Mouse (Mus musculus) left cerebral cortex, postnatal 36 days (tissue): Measurements from ENCODE around the gene Ang2. TPM values are rescaled to one million over a fixed set of nuclear protein-coding genes. Genes with fewer than 3 reads are reported as not detected.
A peak's percentile ranks its signal among the peaks of the same experiment; 100 is the strongest.
"Not testable (repeated sequence)": the region's sequence is repeated elsewhere in the genome, so short reads cannot be mapped to it uniquely, and the experiment has no call there.

Experiments
- DNase-seq, 2 experiments: peaks; one replicate each; pipeline ENCODE4 v3.0.0; 2021 to 2022; ENCODE audit warnings: low spot score in 2 of 2, mixed read lengths in 1 of 2
- intact Hi-C: fragments of 180-260 bp; cut with DNase I; formaldehyde crosslinking; loops from one replicate; pipeline ENCODE4 v1.15.1; 2025
- total RNA-seq, 2 experiments: library from RNA; stranded (reverse); gene quantifications; 2 replicates each; pipeline ENCODE4 v1.2.3; 2021

Gene Ang2
- not detected for total RNA-seq

DNA sequence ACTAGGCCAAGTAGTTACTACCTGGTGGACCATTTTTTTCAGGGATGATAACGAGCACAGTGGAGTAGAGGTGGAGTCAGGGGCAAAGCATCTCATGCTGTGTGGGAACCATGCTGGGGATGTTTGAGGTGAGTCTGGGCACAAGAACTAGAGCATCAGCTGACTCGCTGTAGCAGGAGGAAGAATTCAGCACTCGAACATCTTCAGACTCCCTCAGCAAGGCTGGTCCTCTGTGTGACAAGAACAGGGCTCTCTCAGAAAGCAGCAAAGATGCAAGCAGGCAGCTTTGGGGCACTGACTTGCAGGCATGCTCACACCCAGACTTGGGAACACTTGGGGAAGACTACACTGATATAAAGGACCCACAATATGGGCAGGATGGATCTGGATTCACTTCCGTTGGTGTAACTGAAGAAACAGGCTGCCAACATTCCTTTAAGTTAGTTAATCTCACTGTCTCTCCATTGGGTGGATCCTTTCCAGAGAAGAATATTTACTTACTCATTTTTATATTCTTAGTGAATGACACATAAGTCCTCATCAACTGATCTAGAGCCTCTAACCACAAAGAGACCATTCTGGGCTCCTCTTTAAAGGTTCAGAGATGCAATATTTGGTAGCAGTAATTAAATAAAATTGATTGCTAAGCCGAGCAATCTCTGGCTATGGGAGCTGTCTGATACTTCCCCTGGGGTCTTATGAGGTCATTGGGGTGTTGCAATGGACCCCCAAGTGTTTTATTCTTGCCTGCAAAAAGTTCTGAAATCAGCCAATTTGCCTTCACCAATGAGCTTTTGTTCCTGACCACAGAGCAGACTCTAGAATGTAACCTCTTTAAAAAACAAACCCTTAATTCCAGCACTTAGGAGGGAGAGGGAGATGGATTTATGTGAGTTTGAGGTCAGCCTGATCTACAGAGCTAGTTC is at the start of gene Ang2:
Gene Ang2, minus strand, starts transcription at position 51 of the 926 bp plus-strand sequence.
- DNase-seq, result no peak
- intact Hi-C loops, result no loop called here

DNA sequence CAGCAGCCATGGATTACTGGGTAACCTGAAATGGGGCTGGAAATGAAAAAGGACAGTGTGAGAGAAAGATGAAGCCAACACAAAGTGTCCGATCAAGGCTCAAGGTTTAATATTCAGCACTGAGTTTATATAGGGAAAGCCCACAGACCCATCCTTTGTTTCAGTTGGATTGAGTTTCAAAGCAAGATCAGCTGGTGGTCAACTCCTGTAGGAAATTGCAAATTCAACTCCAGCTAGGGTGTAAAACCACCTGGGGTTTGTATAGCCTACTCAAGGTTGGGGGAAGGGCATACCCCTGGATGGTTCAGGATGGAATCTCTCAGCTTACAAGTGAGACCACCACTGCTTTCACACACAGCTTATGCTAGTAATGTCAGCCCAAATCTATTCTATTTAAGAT is 48.8 kb upstream of the Ang2 start:
- no peak for DNase-seq
- intact Hi-C loops, result no loop called here

DNA sequence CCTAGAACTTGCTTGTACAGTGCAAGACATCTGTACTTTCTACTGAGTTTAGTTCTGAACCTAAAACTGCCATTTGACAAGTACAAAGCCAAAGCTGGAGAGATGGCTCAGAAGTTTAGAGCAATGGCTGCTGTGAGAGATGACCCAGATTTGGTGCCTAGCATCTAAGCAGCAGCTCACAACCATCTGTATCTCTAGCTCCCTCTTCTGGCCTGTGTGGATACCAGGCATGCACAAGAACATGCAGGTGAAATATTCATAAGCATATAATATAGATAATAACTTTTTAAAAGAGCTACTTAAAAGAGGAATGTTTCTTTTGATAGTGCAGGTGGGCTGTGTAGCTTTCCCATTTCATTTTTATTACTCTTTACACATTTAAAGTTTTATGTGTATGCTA is 42.0 kb upstream of the Ang2 start:
- intact Hi-C loops, result loop anchor here (5.0 kb wide), 2 partner anchors 64 to 139 kb away; no protein-coding TSS in a partner anchor
- DNase-seq, result peak; percentile 8 to 19

DNA sequence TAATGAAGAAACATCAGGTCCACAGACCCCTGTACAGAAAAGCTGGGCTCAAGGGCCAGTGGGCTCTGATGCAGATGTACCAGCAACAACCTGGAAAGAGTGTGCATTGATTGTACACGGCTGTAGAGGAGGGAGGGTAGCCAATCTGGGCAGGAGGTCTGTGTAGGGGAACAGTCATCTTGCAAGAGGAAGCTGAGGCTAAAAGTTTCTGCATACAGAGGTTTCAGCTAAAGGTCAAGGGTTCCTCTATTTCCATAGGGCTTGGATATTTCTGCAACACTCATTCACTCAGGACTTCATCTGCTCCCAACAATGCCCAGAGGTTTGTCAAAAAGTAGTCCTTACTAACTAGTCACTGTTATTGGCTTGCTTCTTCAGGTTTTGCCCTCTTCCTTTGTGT is 38.5 kb upstream of the Ang2 start:
- intact Hi-C loops, DNase-seq: not testable (repeated sequence)

DNA sequence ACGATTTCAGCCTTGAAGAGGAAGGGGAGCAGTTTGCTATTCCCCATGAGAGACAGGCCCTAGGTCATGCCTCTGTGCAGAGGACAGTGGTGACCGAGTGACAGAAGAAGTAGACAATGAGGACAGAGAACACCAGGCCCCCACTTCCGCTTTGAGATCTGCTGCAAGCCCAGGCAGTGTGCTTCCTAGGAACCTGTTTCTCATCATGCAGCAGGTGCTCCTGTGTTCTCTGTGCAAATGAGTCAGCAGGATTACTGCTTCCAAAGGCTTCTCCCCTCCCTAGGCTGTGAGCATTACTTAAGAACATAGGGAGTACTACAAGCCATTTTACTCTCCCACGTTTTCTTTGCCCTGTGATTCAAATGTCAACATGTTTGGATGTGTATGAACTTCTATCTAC is 30.7 kb upstream of the Ang2 start:
- DNase-seq, intact Hi-C loops: not testable (repeated sequence)

DNA sequence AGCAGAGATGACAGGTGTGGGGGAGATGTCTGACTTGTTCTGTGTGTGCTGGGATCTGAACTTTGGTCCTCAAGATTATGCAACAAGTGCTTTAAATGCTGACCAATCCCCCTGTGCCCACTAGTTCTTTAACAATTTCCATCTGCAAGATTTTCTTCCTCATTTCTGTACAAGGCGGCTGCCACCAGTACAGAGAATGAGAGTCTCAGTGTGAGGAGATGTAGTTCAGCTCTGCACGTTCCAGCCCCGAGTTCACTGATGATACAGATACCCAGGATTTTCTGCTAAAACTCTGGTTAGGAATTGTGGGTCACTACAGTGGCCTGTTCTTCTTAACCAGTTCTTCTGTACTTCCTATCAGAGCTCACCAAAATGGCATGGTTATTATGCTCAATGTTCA is 21.1 kb upstream of the Ang2 start:
- DNase-seq, intact Hi-C loops: not testable (repeated sequence)

DNA sequence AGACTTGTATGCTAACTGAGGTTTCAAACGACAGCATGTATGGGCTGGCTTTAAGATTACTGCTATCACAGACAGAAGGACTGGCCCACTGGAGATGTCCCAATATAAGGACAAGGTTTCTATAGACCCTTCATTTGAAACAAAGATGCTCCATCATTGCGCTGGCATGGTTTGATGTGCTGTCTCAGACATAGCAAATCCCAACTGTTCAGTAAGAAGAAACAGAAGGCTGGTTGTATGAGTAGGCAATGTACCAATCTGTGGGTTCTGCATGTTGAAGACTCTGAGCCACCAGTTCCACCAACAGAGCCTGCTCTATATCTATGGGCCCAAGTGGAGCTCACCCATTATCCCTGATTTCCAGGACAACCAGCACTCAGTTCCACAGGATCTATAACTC is 4.2 kb upstream of the Ang2 start, which contains the start of gene Ear14:
Gene Ear14, plus strand, starts transcription at position 277 of the 400 bp plus-strand sequence.
- intact Hi-C loops, result no loop called here

DNA sequence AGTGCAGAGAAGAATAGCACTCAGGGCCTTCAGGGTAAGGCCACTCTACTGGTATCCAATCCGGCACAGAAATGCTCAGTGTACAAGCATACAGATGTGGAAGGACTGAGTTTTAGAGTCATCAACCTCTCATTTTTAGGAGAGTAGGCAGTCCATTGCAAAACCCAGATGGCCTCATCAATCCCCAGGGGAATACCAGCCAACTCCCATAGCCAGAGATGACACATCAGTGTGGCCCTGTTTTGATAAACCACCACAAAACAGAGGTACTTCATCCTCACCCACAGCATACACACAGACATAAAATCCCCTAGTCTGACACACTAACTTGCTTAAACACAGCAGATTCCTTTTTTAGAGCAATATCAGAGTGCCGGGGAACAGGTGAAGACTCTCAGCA is 1.5 kb upstream of the Ang2 start:
- intact Hi-C loops, result no loop called here
- no peak for DNase-seq

More for the DNA sequence above, 4.2 kb upstream of the Ang2 start, which contains the start of gene Ear14:
- no peak for DNase-seq

DNA sequence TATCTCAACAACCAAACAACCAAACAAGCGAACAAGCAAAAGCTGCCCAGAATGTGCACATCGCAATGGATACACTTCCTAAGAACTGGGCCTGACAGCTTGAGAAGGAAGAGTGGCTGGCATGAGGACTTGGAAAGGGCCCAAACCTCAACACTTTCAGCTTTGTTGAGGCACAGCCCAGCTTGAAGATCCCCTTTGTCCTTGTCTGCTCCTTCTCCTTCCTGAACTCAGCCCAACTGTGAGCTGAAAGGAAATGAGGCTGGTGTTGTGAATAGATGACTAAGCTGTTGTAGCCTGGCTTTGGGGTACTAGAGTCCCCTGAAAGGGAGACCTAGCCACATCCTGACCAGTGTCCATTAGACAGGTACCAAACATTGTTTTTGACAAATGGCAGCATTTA is 1.1 kb upstream of the Ang2 start:
- no peak for DNase-seq

DNA sequence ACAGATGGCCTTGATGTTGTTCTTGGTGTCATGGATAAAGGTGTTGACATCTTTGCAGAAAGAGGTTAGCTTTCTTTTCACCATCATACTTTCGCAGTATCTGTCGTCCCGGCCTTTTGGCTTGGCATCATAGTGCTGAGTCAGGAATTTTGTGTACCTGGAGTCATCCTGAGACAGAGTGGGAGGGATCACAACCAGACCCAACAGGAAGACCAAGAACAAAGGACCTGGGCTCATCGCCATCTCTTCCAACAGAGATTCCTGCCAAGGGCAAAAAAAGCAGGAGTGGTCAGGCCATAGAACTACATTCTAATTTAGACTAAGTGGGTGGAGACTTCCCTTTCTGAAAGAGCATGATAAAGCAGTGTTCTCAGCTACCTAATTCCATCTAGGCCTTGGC is 3.3 kb downstream of the Ang2 start:
- intact Hi-C loops, result no loop called here
- DNase-seq, result no peak

More for the DNA sequence above, 1.1 kb upstream of the Ang2 start:
- intact Hi-C loops, result no loop called here

DNA sequence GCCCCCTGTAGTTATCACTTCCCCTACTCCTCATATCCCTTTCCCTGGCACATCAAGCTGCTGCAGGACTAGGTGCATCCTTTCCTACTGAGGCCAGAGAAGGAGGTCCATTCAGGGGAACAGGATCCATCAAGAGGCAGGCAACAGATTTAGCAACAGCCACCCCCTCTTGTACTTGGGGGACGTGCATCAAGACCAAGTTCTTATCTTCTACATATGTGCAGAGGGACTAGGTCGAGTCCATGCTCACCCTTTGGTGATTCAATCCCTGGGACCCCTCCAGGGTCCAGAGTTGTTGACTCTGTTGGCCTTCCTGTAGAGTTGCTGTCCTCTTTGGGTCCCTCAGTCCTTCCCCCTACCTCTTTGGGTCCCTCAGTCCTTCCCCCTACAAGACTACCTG is 17.9 kb downstream of the Ang2 start:
- DNase-seq, intact Hi-C loops: not testable (repeated sequence)

DNA sequence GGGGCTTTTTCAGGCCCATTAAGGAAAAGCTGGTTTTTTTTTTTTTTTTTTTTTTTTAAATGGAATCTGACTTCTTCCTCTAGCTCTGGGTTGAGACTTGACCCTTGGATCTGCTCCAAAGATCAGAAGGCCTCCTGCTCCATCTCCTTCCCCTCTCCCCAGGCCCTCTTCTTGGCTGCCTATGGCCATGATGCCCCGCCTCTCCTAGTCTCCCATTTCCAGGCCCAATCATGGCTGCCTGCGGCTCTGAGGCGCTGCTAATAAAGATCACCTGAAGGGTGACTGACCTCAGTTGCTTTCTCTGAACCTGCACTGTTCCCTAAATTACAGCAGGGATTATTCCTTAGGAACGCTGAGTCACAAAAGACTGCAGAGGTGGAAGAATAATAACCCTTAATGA is 25.1 kb downstream of the Ang2 start:
- DNase-seq, result no peak
- intact Hi-C loops, result no loop called here

DNA sequence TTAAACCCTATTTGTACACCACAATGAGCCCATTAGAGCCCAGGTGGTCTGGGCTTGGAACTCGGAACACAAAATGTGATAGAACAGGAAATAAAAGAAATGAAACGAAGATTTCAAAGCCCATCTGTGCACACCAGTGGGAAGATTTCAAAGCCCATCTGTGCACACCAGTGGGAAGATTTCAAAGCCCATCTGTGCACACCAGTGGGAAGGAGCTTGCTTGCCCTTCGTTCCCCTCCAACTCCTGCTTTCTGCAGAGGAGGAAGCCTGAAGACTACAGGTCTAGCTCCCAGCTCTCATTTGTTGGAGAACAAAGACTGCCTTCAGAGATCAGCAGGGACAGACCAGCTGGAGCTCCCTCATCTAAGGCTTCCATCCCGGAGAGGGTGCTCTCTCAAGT is 26.0 kb downstream of the Ang2 start:
- DNase-seq, result peak in 1 of 2 experiments; percentile 15

DNA sequence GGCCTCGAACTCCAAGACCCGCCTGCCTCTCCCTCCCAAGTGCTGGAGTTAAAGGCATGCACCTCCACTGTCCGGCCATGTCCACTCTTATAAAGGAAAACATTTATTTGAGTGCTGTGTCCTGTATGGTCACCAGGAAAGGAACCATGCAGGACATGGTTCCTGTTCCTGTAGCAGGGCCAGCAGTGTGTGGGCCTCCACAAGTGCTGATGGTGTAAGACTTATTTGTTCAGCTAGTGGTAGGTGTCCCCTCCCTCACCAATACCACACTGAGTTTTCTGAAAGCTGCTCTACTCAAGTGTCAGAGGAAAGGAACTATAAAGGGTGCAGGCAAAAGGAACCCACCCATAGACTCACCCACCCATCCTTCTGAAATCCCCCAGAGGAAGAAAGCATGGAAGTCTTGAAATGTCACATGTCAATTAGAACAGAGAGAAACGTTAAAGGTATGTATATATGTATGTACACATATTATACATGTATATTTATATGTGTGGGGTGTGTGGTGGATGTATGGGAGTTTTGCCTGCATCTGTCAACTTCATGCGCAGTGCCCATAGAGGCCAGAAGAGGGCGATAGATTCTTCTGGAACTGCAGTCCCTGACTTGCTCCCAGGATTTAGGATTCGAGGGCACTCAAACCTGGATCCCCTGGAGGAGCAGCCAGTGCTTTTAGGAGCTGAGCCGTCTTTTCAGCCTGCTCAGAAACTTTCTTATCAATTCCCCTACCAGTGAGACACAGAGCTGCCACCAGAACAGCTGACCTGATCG is 26.7 kb downstream of the Ang2 start:
- DNase-seq, intact Hi-C loops: not testable (repeated sequence)

More for the DNA sequence above, 26.0 kb downstream of the Ang2 start:
- intact Hi-C loops, result not testable (repeated sequence)

DNA sequence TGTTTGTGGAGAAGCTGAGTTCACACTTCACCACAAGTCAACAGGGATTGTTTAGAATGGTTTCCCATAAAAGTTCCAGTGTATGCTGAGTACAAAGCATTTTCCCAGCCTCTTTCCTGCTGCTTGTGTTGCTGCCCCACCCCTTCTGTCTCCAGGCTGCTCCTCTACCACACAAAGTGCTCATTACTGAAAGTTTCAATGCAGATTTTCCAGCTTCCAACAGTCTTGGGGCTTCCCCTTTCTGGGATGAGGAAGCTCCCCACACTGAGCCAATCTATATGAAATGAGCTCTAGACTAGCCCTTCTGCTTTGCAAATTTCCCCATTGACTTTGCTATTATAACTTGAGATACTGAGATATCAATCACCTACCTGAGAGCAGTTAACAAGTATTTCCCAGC is 32.9 kb downstream of the Ang2 start:
- DNase-seq, result no peak
- intact Hi-C loops, result no loop called here

DNA sequence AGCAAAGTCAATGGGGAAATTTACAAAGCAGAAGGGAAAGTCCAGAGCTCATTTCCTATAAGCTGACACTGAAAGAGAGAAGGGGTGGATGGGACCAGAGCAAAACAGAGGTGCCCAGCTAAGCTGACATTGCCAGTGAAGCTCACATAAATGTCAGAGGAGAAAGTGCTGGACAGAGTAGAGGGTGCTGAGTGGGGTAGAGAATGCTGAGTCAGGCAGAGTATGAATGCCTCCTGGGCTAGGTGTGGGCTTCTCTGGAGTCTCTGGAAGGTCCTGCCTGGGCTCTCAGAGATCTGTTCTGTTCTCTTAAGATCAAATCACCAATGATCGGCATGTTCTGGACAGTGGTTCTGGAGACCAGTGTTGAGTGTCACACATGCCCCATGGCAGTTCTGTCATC is 33.5 kb downstream of the Ang2 start:
- intact Hi-C loops, result no loop called here
- DNase-seq, result no peak

DNA sequence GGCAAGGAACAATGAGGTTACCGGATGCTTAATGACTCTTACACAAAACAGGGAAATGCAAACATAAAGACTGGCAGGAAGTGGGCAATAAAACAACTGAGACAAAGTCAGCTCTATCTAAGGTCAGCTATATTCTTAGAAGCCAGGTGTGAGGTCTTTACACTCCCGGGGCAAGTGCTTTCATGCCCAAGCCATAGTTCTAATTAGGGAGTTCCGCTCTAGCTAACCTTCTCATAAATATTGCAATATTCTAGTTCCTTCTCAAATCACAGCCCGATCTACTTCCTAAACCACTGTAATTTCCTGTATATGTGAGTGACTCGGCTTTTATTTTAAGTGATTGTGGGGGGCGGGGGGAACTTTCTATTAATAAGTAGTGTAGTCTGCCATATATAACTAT is 35.6 kb downstream of the Ang2 start:
- DNase-seq, intact Hi-C loops: not testable (repeated sequence)

DNA sequence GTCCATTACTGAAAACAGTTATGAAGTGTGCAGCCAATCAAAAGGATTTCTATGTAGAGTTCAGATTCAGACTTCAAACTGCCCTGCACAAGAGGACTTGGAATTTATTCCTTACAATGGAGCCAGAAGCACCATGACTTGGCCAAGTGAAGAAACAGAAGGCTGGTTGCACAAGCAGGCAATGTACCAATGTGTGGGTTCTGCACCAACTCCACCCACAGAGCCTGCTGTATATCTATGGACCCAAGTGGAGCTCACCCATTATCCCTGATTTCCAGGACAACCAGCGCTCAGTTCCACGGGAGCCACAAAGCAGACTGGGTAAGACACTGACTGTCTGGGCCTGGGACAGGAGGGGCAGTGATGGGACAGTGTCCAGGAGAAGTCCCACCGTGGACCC is 37.0 kb downstream of the Ang2 start, which contains the start of gene Rnase2b:
Gene Rnase2b, plus strand, starts transcription at position 285 of the 400 bp plus-strand sequence.
- intact Hi-C loops, DNase-seq: not testable (repeated sequence)

DNA sequence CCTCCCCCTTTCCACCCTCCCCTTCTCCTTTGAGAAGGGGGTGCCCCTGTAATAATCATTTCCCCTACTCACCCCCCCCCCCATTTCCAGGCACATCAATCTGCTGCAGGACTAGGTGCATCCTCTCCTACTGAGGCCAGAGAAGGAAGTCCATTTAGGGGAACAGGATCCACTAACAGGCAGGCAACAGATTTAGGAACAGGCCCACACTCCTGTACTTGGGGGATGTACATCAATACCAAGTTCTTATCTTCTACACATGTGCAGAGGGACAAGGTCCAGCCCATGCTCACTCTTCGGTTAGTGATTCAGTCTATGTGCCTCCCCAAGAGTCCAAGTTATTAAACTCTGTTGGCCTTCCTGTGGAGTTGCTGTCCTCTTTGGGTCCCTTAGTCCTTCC is 41.9 kb downstream of the Ang2 start:
- no peak for DNase-seq
- intact Hi-C loops, result no loop called here

DNA sequence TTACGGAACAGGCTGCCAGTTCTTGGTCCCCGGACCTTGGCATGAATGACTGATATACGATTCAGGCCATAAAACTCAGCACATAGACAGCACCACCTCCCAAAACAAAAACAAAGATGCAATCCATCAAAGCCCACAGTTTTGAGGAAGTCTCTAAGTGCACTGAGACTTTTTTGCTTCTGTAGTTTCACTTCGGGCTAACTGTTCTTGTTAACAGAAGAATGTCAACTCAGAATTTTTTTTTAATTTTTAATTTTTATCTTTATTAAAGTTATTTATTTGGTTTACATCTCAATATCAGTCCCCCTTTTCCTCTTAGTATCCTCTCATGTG is 42.2 kb downstream of the Ang2 start:
- intact Hi-C loops, result no loop called here
- DNase-seq, result no peak
